Mouse (Mus musculus) B cell, adult 2 months (primary cell): ENCODE measurements around the gene F10.

Experiments used
- DNase-seq, 2 experiments: peaks; one replicate each; pipeline ENCODE4 v3.0.0; 2022

F10 gene

GRCm38 (mm10) chr8:13037015-13037414, at the start of gene F10:
Gene F10, plus strand, starts transcription at chr8:13037308.
- DNase-seq: no peak

GRCm38 (mm10) chr8:12987571-12987970, 49.5 kb upstream of the F10 start:
- DNase-seq: no peak

- DNase-seq: no peak
These were observed 48.2 kb upstream of the F10 start for GRCm38 (mm10) chr8:12988722-12989430.

GRCm38 (mm10) chr8:12991411-12991810, 45.7 kb upstream of the F10 start:
- DNase-seq: no peak

- DNase-seq: no peak
These were observed 42.6 kb upstream of the F10 start for GRCm38 (mm10) chr8:12994468-12994867.

- no peak for DNase-seq
These were observed 41.6 kb upstream of the F10 start for GRCm38 (mm10) chr8:12995481-12995880.

- no peak for DNase-seq
These were observed 40.3 kb upstream of the F10 start for GRCm38 (mm10) chr8:12996831-12997275.

- DNase-seq: no peak
These were observed 38.8 kb upstream of the F10 start for GRCm38 (mm10) chr8:12998331-12998730.

GRCm38 (mm10) chr8:12999793-13000192, 37.3 kb upstream of the F10 start:
- DNase-seq: no peak

GRCm38 (mm10) chr8:13007458-13007857, 29.6 kb upstream of the F10 start:
- DNase-seq: no peak

- no peak for DNase-seq
These were observed 26.8 kb upstream of the F10 start for GRCm38 (mm10) chr8:13010313-13010712.

GRCm38 (mm10) chr8:13019560-13019959, 17.5 kb upstream of the F10 start:
- no peak for DNase-seq

GRCm38 (mm10) chr8:13021830-13022229, 15.3 kb upstream of the F10 start:
- DNase-seq: no peak

GRCm38 (mm10) chr8:13025487-13026224, 11.5 kb upstream of the F10 start, which contains the start of gene F7:
Gene F7, plus strand, starts transcription at chr8:13026034.
- DNase-seq: no peak

- DNase-seq: no peak
These were observed 9.5 kb upstream of the F10 start for GRCm38 (mm10) chr8:13027615-13028014.

- no peak for DNase-seq
These were observed 8.6 kb upstream of the F10 start for GRCm38 (mm10) chr8:13028482-13028881.

GRCm38 (mm10) chr8:13036346-13036812, 729 bp upstream of the F10 start:
- no peak for DNase-seq

GRCm38 (mm10) chr8:13037569-13037968, 461 bp downstream of the F10 start:
- DNase-seq: no peak

GRCm38 (mm10) chr8:13039054-13039453, 1.9 kb downstream of the F10 start:
- no peak for DNase-seq

GRCm38 (mm10) chr8:13041459-13041858, 4.4 kb downstream of the F10 start:
- DNase-seq: no peak

GRCm38 (mm10) chr8:13047652-13048051, 10.5 kb downstream of the F10 start:
- DNase-seq: no peak

- no peak for DNase-seq
These were observed 13.4 kb downstream of the F10 start for GRCm38 (mm10) chr8:13050550-13050949.

GRCm38 (mm10) chr8:13057351-13057750, 20.2 kb downstream of the F10 start:
- DNase-seq: no peak
